Mouse (Mus musculus) brain, embryonic 14.5 days (tissue): ENCODE data around the gene Mul1.

Experiments used
- CTCF ChIP-seq: fragments of 200-500 bp; IDR thresholded peaks from 2 replicates; pipeline ENCODE4 v1.5.1; 2012; ENCODE audit warnings: inconsistent platforms, mild to moderate bottlenecking, moderate library complexity, borderline replicate concordance; ENCODE audit not compliant: insufficient read depth, insufficient read length; ENCODE audit errors: extremely low read depth
- POLR2A ChIP-seq: fragments of 200-500 bp; IDR thresholded peaks from 2 replicates; pipeline ENCODE4 v1.6.1; 2012; ENCODE audit warnings: mild to moderate bottlenecking, inconsistent platforms, borderline replicate concordance; ENCODE audit not compliant: poor library complexity, insufficient read depth, insufficient read length, severe bottlenecking; ENCODE audit errors: extremely low read depth

DNA sequence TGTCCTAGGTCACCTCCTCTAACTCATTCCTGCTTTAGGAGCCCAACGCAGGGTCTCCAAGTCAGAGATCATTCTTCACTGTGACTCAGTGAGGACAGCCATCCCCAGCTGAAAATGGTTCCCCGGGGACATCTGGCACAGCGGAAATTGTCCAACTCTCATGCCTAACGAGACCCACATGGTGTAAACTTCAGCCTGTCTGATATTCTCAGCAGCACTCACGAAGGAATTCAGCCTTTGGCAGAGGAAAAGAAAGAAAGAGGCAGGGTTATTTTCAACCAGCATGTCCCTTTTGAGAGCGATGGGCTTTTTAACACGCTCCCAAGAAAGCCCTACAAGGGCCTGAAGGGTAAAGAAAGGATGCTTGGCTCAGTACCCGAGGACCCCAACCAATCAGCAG lies 3.1 kb upstream of the Mul1 start:
- TF ChIP-seq CTCF = no peak
- TF ChIP-seq POLR2A = no peak
